Mouse (Mus musculus) CH12.LX (cell line): ENCODE data around the gene Cenpn.

Source experiments
- BHLHE40 ChIP-seq: IDR thresholded peaks from 2 replicates; pipeline ENCODE4 v1.6.1; 2011; ENCODE audit warnings: mild to moderate bottlenecking, low read depth, low read length, improper control_type of control experiment
- CTCF ChIP-seq, 2 experiments: IDR thresholded peaks in 1 of 2; conservative IDR thresholded peaks in 1 of 2; 2 replicates each; pipeline ENCODE4 v1.5.1; 2011 to 2012; ENCODE audit warnings: low read depth in 2 of 2, low read length in 2 of 2, improper control_type of control experiment in 1 of 2, inconsistent platforms in 1 of 2, mild to moderate bottlenecking in 1 of 2, moderate library complexity in 1 of 2
- EP300 ChIP-seq: IDR thresholded peaks from 2 replicates; pipeline ENCODE4 v1.6.1; 2011; ENCODE audit warnings: low read length, improper control_type of control experiment
- GABPA ChIP-seq: IDR thresholded peaks from 2 replicates; pipeline ENCODE4 v1.6.1; 2012; ENCODE audit warnings: low read depth, low read length, improper control_type of control experiment, inconsistent platforms; ENCODE audit not compliant: insufficient replicate concordance
- JUND ChIP-seq: conservative IDR thresholded peaks from 2 replicates; pipeline ENCODE4 v1.6.1; 2011; ENCODE audit warnings: low read depth, low read length, improper control_type of control experiment
- MAX ChIP-seq: IDR thresholded peaks from 2 replicates; pipeline ENCODE4 v1.6.1; 2011; ENCODE audit warnings: low read length, improper control_type of control experiment
- MAZ ChIP-seq: IDR thresholded peaks from 2 replicates; pipeline ENCODE4 v1.6.1; 2012; ENCODE audit warnings: low read depth, mild to moderate bottlenecking, inconsistent platforms, low read length, improper control_type of control experiment, moderate library complexity
- RCOR1 ChIP-seq: conservative IDR thresholded peaks from 2 replicates; pipeline ENCODE4 v1.6.1; 2012; ENCODE audit warnings: low read depth, mild to moderate bottlenecking, inconsistent platforms, low read length, improper control_type of control experiment
- TBP ChIP-seq: conservative IDR thresholded peaks from 2 replicates; pipeline ENCODE4 v1.6.1; 2011; ENCODE audit warnings: low read depth, low read length, improper control_type of control experiment
- TCF12 ChIP-seq: IDR thresholded peaks from 2 replicates; pipeline ENCODE4 v1.6.1; 2014; ENCODE audit warnings: low read depth, mild to moderate bottlenecking, inconsistent platforms, low read length, improper control_type of control experiment
- USF1 ChIP-seq: IDR thresholded peaks from 2 replicates; pipeline ENCODE4 v1.6.1; 2014; ENCODE audit warnings: low read depth, mild to moderate bottlenecking, inconsistent platforms, low read length, improper control_type of control experiment
- ZC3H11A ChIP-seq: IDR thresholded peaks from 2 replicates; pipeline ENCODE4 v1.6.1; 2012; ENCODE audit warnings: low read depth, mild to moderate bottlenecking, inconsistent platforms, low read length, improper control_type of control experiment

DNA sequence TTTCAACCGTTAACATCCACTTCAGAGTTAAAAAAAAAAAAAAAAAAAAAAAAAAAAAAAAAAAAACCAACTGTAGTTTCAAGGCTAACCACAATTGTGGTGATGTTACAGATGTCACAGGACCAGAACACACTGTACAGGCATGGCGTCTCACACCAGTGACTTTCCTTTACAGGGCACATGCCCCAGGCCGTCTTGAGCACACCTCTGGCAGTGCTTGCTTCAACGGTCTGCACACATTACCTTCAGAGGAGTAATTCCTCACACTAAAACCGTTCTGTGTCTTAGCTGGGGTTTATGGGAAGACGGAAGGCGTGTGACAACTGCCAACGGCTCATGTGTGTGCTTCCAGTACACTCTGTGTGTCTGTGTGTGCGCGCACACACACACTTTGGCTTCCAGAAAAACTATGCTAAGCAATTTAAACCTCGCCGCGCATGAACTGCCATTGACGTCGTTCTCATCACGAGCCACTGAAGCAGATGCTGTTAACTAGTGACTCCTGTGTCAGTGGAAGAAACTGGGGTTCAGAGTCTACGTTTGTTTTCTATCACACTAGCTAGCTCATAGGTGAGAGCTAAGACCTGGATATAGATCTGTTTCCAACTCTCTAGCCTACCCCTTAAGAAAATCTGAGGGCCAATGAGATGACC is 45.6 kb upstream of the Cenpn start:
- TF ChIP-seq USF1 (no peak), MAX (peak; percentile 48; the same call in 1 of the 2 replicates), JUND (no peak), CTCF (conservative IDR thresholded peaks at IDR 0.05 in 1 of 2, IDR thresholded peaks at IDR 0.05 in 1 of 2; ENCODE audit: low read depth in 2 of 2, low read length in 2 of 2) (no peak), EP300 (peak; percentile 50; the same call in 1 of the 2 replicates), TCF12 (no peak), GABPA (no peak), TBP (no peak), MAZ (no peak), BHLHE40 (peak; percentile 95), ZC3H11A (no peak), RCOR1 (0 out of 2 replicates have a peak, but pooled peaks have one; percentile 23)
